Mouse (Mus musculus) skeletal muscle tissue, adult 2 months (tissue): Measurements from ENCODE around the gene Abcb8.
"Not testable (repeated sequence)": the region's sequence is repeated elsewhere in the genome, so short reads cannot be mapped to it uniquely, and the experiment has no call there.

ENCODE experiments used
- DNase-seq: peaks from one replicate; pipeline ENCODE4 v3.0.0-alpha.2; 2012; ENCODE audit warnings: low read depth, low spot score

Abcb8 gene

GRCm38 (mm10) chr5:24394165-24394894 is 867 bp downstream of the Abcb8 start:
- DNase-seq = peak; percentile 98

- not testable (repeated sequence) for DNase-seq
Observed at GRCm38 (mm10) chr5:24396254-24396653, 2.8 kb downstream of the Abcb8 start.

- no peak for DNase-seq
Observed at GRCm38 (mm10) chr5:24399686-24400085, 6.2 kb downstream of the Abcb8 start.

DNA sequence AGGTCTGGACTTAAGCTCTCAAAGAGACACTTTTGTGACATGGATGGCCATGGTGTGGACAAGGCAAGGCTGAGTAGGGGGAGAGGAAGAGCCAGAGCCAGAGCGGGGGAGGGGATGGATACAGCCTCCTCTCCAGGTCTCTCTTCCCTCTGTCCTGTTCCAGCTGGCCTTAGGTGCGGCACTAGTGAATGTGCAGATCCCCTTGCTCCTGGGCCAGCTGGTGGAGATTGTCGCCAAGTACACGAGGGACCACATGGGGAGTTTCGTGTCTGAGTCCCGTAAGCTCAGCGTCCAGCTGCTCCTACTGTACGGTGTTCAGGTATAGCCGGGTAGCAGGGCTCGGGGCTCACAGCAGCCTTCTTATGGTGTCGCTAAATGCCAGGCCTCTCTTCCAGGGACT is 6.9 kb downstream of the Abcb8 start:
- no peak for DNase-seq

- no peak for DNase-seq
Observed at GRCm38 (mm10) chr5:24400911-24401605, 7.6 kb downstream of the Abcb8 start.

DNA sequence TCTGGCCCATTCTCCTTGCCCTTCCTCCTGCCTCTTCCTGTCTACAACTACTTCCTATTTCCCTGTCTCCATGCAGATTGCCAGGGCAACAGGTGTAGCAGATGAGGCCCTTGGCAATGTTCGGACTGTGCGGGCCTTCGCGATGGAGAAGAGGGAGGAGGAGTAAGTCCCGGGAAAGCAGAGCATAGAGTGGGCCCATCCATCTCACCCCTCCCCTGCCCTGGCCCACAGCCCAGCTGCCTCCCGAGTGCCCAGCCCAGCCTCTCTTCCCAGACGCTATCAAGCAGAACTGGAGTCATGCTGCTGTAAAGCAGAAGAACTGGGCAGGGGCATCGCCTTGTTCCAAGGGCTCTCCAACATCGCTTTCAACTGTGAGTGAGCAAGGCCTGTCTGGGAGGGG is 8.5 kb downstream of the Abcb8 start:
- DNase-seq = no peak

GRCm38 (mm10) chr5:24404594-24405360 is 11.3 kb downstream of the Abcb8 start:
- DNase-seq = no peak

DNA sequence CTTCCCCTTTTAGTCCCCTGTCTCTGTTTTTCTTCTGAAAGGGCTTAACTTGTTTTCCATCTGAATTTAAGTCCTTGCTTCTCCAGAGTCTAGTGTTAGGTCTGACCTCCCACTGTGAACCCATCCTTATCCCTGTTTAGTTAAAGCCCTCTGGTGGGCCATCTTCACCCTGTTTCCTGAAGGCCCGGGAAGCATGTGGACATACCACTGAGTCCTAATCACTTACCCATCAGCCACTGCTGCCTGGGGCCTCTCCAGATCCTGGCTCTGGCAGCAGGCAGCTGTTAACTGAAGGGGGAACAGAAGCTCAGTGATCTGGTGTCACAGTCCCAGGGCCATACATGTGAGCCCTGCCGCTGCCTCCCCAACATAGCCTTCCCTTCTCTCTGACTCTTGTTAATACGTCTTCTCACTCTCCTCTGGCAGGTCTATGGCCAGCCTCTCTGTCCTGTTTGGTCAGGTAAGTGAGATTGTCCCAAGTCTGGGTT is 12.0 kb downstream of the Abcb8 start:
- no peak for DNase-seq

DNA sequence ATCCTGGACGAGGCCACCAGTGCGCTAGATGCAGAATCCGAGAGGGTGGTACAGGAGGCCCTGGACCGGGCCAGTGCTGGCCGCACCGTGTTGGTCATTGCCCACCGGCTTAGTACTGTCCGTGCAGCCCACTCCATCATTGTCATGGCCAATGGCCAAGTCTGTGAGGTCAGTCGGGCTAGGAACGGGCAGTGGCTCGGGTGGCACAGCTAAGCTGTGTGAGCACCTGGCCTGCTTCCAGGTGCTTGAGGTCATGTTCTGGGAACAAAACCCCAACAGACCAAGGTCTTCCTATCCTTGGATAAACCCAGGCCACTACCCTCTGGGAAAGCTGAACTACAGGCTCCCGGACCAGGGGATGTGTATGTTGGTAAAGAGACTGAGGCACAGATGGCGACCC is 15.2 kb downstream of the Abcb8 start:
- DNase-seq = no peak

DNA sequence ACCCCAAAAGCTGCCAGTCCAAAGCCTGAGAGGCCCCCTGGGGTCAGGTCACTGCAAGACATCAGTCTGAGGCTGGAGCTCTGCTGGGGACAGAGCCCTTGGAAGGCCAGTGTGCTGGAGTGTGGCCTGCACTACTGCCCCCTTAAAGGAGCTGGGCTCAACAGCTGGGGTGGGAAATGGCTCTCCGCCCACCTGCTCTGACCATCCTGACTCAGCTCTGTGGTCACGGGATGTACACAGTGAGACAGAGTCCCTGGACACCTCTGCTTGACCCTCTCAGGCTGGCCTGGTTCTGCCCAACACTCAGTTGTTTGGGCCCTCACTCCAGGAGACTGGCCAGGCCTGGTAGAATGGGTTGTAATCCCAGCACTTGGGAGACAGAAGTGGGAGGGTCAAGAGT is 16.0 kb downstream of the Abcb8 start:
- no peak for DNase-seq

GRCm38 (mm10) chr5:24412063-24412462 is 18.6 kb downstream of the Abcb8 start:
- DNase-seq = no peak

- no peak for DNase-seq
Observed at GRCm38 (mm10) chr5:24413042-24413693, 19.7 kb downstream of the Abcb8 start, which contains the start of gene Asic3. TSS of gene Asic3 (plus strand) at chr5:24413392.

- DNase-seq = no peak
Observed at GRCm38 (mm10) chr5:24413938-24414337, 20.5 kb downstream of the Abcb8 start.

DNA sequence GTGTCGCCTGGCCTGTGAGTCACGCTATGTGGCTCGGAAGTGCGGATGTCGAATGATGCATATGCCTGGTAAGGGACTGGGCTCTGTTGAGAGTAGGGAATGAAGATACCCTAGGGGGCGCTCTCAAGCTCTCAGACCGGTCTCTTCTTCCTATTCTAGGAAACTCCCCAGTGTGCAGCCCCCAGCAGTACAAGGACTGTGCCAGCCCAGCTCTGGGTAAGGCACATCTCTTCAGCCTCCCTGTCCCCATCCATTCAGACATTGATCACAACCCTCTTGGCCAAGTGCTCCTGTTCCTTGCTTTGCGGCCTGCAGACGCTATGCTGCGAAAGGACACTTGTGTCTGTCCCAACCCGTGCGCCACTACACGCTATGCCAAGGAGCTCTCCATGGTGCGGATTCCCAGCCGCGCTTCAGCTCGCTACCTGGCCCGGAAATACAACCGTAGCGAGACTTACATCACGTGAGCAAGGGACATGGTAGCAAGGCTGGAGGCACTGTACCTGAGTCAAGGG is 22.8 kb downstream of the Abcb8 start:
- DNase-seq = no peak

GRCm38 (mm10) chr5:24417587-24417986 is 24.1 kb downstream of the Abcb8 start:
- no peak for DNase-seq

- DNase-seq = no peak
Observed at GRCm38 (mm10) chr5:24420381-24420780, 26.9 kb downstream of the Abcb8 start.

- peak; percentile 99 for DNase-seq
Observed at GRCm38 (mm10) chr5:24423129-24424003, 29.9 kb downstream of the Abcb8 start, which contains the start of the genes Cdk5 and Slc4a2. TSS of gene Cdk5 (minus strand) at chr5:24423530. TSS of gene Slc4a2 (plus strand) at chr5:24423837.

DNA sequence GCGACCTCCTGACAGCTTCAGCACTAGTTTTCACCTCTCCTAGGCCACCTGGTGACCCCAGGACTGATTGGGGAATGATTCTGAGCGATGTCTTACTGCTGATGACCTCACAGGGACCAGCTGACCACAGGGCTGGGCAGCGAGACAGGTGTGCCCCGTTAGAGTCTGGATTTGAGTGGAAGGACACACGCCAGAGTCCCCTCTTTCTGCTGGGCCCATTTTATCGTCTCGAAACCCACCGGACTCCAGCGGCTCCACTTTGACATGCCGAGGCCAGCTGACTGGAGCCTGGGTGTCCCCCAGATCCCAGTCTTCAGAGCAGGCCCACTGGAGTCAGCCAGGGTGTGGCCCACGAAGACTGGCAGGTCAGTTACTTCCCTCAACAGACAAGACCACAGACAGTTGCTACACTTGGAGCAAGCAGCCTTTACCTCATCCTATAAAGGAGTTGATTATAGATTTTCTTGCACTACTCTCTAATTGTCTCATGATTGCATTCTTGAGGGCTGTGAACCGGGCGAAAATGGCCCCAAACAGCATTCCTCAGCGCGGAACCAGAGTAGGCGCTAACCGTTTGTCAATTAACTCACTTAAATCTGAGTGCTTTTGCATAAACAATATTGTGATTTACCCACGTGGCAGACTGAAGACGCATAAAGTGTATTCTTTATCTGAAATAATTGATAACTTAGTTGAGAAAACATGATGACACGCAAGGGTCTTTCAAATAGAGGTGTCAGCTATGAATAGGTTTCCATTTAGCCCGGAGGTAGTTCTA is 30.7 kb downstream of the Abcb8 start:
- DNase-seq = no peak

GRCm38 (mm10) chr5:24424861-24425411 is 31.5 kb downstream of the Abcb8 start:
- peak; percentile 75 for DNase-seq
